Mouse (Mus musculus): ENCODE results near the gene Tbc1d9b. TPM values are rescaled to one million over a fixed set of nuclear protein-coding genes. Genes with fewer than 3 reads are reported as not detected.

Gene Tbc1d9b
- polyA plus RNA-seq (2012; rRNA removed): 10.9 and 12.5 TPM in 2 replicates

- H3K36me3 ChIP-seq (ENCODE audit: control insufficient read depth, insufficient read depth, low read length): no peaks in the 10 kb centered on the region
- H3K27me3 ChIP-seq (ENCODE audit: control insufficient read depth, insufficient read depth, low read length): no peaks in the 10 kb centered on the region
- H3K4me1 ChIP-seq (ENCODE audit: control insufficient read depth, insufficient read depth, low read length): peaks cover 10% of the 10 kb centered on the region
- H3K27ac ChIP-seq (ENCODE audit: control insufficient read depth, insufficient read depth, low read depth, low read length): peak within 1 kb of the TSS; percentile 70
- TF ChIP-seq POLR2A (IDR thresholded peaks at IDR 0.05; ENCODE audit: control insufficient read depth, low read depth, low read length) (peak; percentile 72), CTCF (IDR thresholded peaks at IDR 0.05; ENCODE audit: control insufficient read depth, insufficient read depth, insufficient replicate concordance, low read depth, low read length) (peak; percentile 95)
- peak within 1 kb of the TSS; percentile 84 for H3K4me3 ChIP-seq (ENCODE audit: control insufficient read depth, low read depth, low read length)
Measured at GRCm38 (mm10) chr11:50130811-50131766, at the start of gene Tbc1d9b. Gene Tbc1d9b (plus strand): TSS chr11:50131396.

GRCm38 (mm10) chr11:50086211-50086610 lies 45.0 kb upstream of the Tbc1d9b start:
- H3K27me3 ChIP-seq (ENCODE audit: control insufficient read depth, insufficient read depth, low read length): no peaks in the 10 kb centered on the region
- no peak overlapping the region for H3K4me3 ChIP-seq (ENCODE audit: control insufficient read depth, low read depth, low read length)
- no peaks in the 10 kb centered on the region; the same call in 1 of the 2 replicates for H3K36me3 ChIP-seq (ENCODE audit: control insufficient read depth, insufficient read depth, low read length)
- H3K4me1 ChIP-seq (ENCODE audit: control insufficient read depth, insufficient read depth, low read length): no peaks in the 10 kb centered on the region; the same call in 1 of the 2 replicates
- H3K27ac ChIP-seq (ENCODE audit: control insufficient read depth, insufficient read depth, low read depth, low read length): no peak overlapping the region
- no peak for TF ChIP-seq CTCF (IDR thresholded peaks at IDR 0.05; ENCODE audit: control insufficient read depth, insufficient read depth, insufficient replicate concordance, low read depth, low read length)
- no peak for TF ChIP-seq POLR2A (IDR thresholded peaks at IDR 0.05; ENCODE audit: control insufficient read depth, low read depth, low read length)

- H3K36me3 ChIP-seq (ENCODE audit: control insufficient read depth, insufficient read depth, low read length): no peaks in the 10 kb centered on the region; the same call in 1 of the 2 replicates
- no peak for TF ChIP-seq POLR2A (IDR thresholded peaks at IDR 0.05; ENCODE audit: control insufficient read depth, low read depth, low read length)
- no peak for TF ChIP-seq CTCF (IDR thresholded peaks at IDR 0.05; ENCODE audit: control insufficient read depth, insufficient read depth, insufficient replicate concordance, low read depth, low read length)
- peaks cover 2% of the 10 kb centered on the region; the same call in 1 of the 2 replicates for H3K4me1 ChIP-seq (ENCODE audit: control insufficient read depth, insufficient read depth, low read length)
- no peak overlapping the region for H3K4me3 ChIP-seq (ENCODE audit: control insufficient read depth, low read depth, low read length)
- no peak overlapping the region for H3K27ac ChIP-seq (ENCODE audit: control insufficient read depth, insufficient read depth, low read depth, low read length)
- H3K27me3 ChIP-seq (ENCODE audit: control insufficient read depth, insufficient read depth, low read length): no peaks in the 10 kb centered on the region
Measured at GRCm38 (mm10) chr11:50089840-50090239, 41.4 kb upstream of the Tbc1d9b start.

- no peak for TF ChIP-seq CTCF (IDR thresholded peaks at IDR 0.05; ENCODE audit: control insufficient read depth, insufficient read depth, insufficient replicate concordance, low read depth, low read length)
- no peak overlapping the region for H3K4me3 ChIP-seq (ENCODE audit: control insufficient read depth, low read depth, low read length)
- no peaks in the 10 kb centered on the region for H3K27me3 ChIP-seq (ENCODE audit: control insufficient read depth, insufficient read depth, low read length)
- H3K36me3 ChIP-seq (ENCODE audit: control insufficient read depth, insufficient read depth, low read length): no peaks in the 10 kb centered on the region
- H3K27ac ChIP-seq (ENCODE audit: control insufficient read depth, insufficient read depth, low read depth, low read length): no peak overlapping the region
- H3K4me1 ChIP-seq (ENCODE audit: control insufficient read depth, insufficient read depth, low read length): peaks cover 2% of the 10 kb centered on the region; the same call in 1 of the 2 replicates
Measured at GRCm38 (mm10) chr11:50090982-50091675, 40.1 kb upstream of the Tbc1d9b start.

- no peak for TF ChIP-seq CTCF (IDR thresholded peaks at IDR 0.05; ENCODE audit: control insufficient read depth, insufficient read depth, insufficient replicate concordance, low read depth, low read length)
- TF ChIP-seq POLR2A (IDR thresholded peaks at IDR 0.05; ENCODE audit: control insufficient read depth, low read depth, low read length): no peak
- Histone ChIP-seq H3K27me3 (ENCODE audit: control insufficient read depth, insufficient read depth, low read length) (no peaks in the 10 kb centered on the region), H3K4me3 (ENCODE audit: control insufficient read depth, low read depth, low read length) (no peak overlapping the region), H3K27ac (ENCODE audit: control insufficient read depth, insufficient read depth, low read depth, low read length) (no peak overlapping the region), H3K36me3 (ENCODE audit: control insufficient read depth, insufficient read depth, low read length) (no peaks in the 10 kb centered on the region), H3K4me1 (ENCODE audit: control insufficient read depth, insufficient read depth, low read length) (peaks cover 2% of the 10 kb centered on the region; the same call in 1 of the 2 replicates)
Measured at GRCm38 (mm10) chr11:50091681-50092080, 39.5 kb upstream of the Tbc1d9b start.

- Histone ChIP-seq H3K4me3 (ENCODE audit: control insufficient read depth, low read depth, low read length) (no peak overlapping the region), H3K4me1 (ENCODE audit: control insufficient read depth, insufficient read depth, low read length) (peaks cover 2% of the 10 kb centered on the region; the same call in 1 of the 2 replicates), H3K27me3 (ENCODE audit: control insufficient read depth, insufficient read depth, low read length) (no peaks in the 10 kb centered on the region), H3K36me3 (ENCODE audit: control insufficient read depth, insufficient read depth, low read length) (no peaks in the 10 kb centered on the region), H3K27ac (ENCODE audit: control insufficient read depth, insufficient read depth, low read depth, low read length) (no peak overlapping the region)
- TF ChIP-seq CTCF (IDR thresholded peaks at IDR 0.05; ENCODE audit: control insufficient read depth, insufficient read depth, insufficient replicate concordance, low read depth, low read length): no peak
- no peak for TF ChIP-seq POLR2A (IDR thresholded peaks at IDR 0.05; ENCODE audit: control insufficient read depth, low read depth, low read length)
Measured at GRCm38 (mm10) chr11:50095661-50096060, 35.5 kb upstream of the Tbc1d9b start.

GRCm38 (mm10) chr11:50097091-50097490 lies 34.1 kb upstream of the Tbc1d9b start:
- no peak overlapping the region for H3K27ac ChIP-seq (ENCODE audit: control insufficient read depth, insufficient read depth, low read depth, low read length)
- no peak for TF ChIP-seq CTCF (IDR thresholded peaks at IDR 0.05; ENCODE audit: control insufficient read depth, insufficient read depth, insufficient replicate concordance, low read depth, low read length)
- no peak for TF ChIP-seq POLR2A (IDR thresholded peaks at IDR 0.05; ENCODE audit: control insufficient read depth, low read depth, low read length)
- no peaks in the 10 kb centered on the region for H3K27me3 ChIP-seq (ENCODE audit: control insufficient read depth, insufficient read depth, low read length)
- H3K4me1 ChIP-seq (ENCODE audit: control insufficient read depth, insufficient read depth, low read length): no peaks in the 10 kb centered on the region
- H3K36me3 ChIP-seq (ENCODE audit: control insufficient read depth, insufficient read depth, low read length): no peaks in the 10 kb centered on the region
- H3K4me3 ChIP-seq (ENCODE audit: control insufficient read depth, low read depth, low read length): no peak overlapping the region
